7 mouse cellular contexts compared by ENCODE assay signal in the genomic region with DNA sequence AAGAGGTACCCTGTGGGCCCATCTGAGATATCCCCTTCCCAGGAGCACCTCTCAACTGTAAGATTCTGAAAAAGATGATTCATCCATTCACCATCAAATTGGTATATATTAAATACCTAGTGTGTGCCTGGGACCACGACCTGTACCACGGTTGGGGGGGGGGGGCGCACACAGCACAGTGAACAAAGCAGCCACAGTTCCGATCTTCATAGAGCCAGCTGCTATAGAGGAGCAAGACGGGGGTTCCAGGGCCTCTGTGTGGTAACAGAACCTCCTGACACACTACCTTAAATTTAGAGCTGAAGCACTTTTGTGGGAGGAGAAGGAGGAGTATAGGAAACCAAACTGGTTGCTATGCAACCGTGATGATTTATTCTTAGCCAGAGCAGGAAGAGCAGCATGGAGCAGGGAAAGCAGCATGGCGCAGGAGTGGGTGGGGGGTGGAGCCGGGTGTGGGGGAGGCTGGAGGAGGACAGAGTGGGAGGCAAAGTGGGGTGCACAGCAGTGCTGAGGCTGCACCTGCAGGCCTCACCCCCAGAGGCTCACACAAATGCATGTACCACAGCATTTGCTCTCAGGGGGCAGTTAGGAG.
A peak's percentile ranks its signal among the peaks of the same experiment; 100 is the strongest.
DNase-seq lines count a peak whose midpoint lies in the region; ATAC-seq and TF ChIP-seq lines count a peak whose summit lies in the region.

No protein-coding gene starts in this region.

- intact Hi-C loops in heart, postnatal 10 days (cut with DNase I) = loop anchor here (5.0 kb wide), 2 partner anchors 103 to 122 kb away; a partner anchor contains a TSS
- intact Hi-C loops in left cerebral cortex, adult 2 months (cut with DNase I) = loop anchor here (2.0 kb wide), 5 partner anchors 21 to 127 kb away; no protein-coding TSS in a partner anchor

- peaks cover 53% of the 10 kb centered on the region for H3K4me1 ChIP-seq in cortical plate, adult 2 months (ENCODE audit: control insufficient read depth, insufficient read depth, low read length)

- ATAC-seq in monocyte, adult 5-6 weeks (replicated peaks; ENCODE audit: insufficient number of reproducible peaks, low FRiP score, low TSS enrichment, poor library complexity, severe bottlenecking) = no peak

- H3K4me3 ChIP-seq in cortical plate, adult 2 months (ENCODE audit: insufficient read depth, low read length) = no peak overlapping the region
- peak overlapping the region; percentile 19; the same call in 1 of the 2 replicates for H3K4me3 ChIP-seq in left cerebral cortex, adult 2 months

- TF ChIP-seq CTCF in cortical plate, adult 2 months (IDR thresholded peaks at IDR 0.05; ENCODE audit: extremely low read depth, insufficient read depth, low read length) = no peak
- TF ChIP-seq CTCF in left cerebral cortex, adult 2 months (IDR thresholded peaks at IDR 0.05) = no peak; the same call in 1 of the 2 replicates

- peak; percentile 24 for DNase-seq in R1 (ENCODE audit: low read depth, low spot score)
- peak; percentile 41 to 45 for DNase-seq in heart, postnatal 10 days
- DNase-seq in left cerebral cortex, adult 2 months (ENCODE audit: extremely low spot score in 1 of 2, low spot score in 2 of 2) = peak; percentile 68 to 72
- DNase-seq in right cerebral cortex, adult 18-20 months = peak; percentile 84
- no peak for DNase-seq in urinary bladder, postnatal 25 days (ENCODE audit: low spot score)

- no peak for TF ChIP-seq POLR2A in cortical plate, adult 2 months (IDR thresholded peaks at IDR 0.05; ENCODE audit: extremely low read depth, insufficient read depth, low read length)

- H3K27ac ChIP-seq in cortical plate, adult 2 months (ENCODE audit: insufficient read depth, low read length) = peak overlapping the region; percentile 93
- H3K27ac ChIP-seq in left cerebral cortex, adult 2 months = peak overlapping the region; percentile 88
